Mouse (Mus musculus) gastrocnemius, adult 2 months (tissue): ENCODE results near the gene Sumo1. TPM values are rescaled to one million over a fixed set of nuclear protein-coding genes. Genes with fewer than 3 reads are reported as not detected.

Source experiments
- DNase-seq: peaks from one replicate; pipeline ENCODE4 v3.0.0; 2022
- H3K27ac ChIP-seq: fragments of 200-600 bp; 2 replicates; pipeline ENCODE4 v1.8.1; 2022; ENCODE audit warnings: mild to moderate bottlenecking
- H3K4me3 ChIP-seq: fragments of 200-600 bp; 2 replicates; pipeline ENCODE4 v1.8.1; 2022; ENCODE audit warnings: mild to moderate bottlenecking, moderate library complexity
- CTCF ChIP-seq: fragments of 200-600 bp; IDR thresholded peaks from 2 replicates; pipeline ENCODE4 v1.8.1; 2022; ENCODE audit warnings: antibody characterized with exemption, mild to moderate bottlenecking, moderate library complexity
- intact Hi-C: fragments of 180-260 bp; cut with DNase I; formaldehyde crosslinking; loops from one replicate; pipeline ENCODE4 v1.15.1; 2025
- long read RNA-seq, 2 experiments: library from polyadenylated mRNA; stranded (forward); transcript quantifications; one replicate each; pipeline ENCODE4 v2.0.0; 2021
- total RNA-seq, 2 experiments: library from RNA; stranded (reverse); gene quantifications; 2 replicates each; pipeline ENCODE4 v1.2.3; 2021

The Sumo1 gene
- 10 to 100 TPM; 50.3 to 69.0 TPM for total RNA-seq
- long read RNA-seq, experiment 1, transcript Sumo1-201 (5 exons, 1,215 nt) = major isoform, 62 of 115 reads
- long read RNA-seq, experiment 1, partial matches to known transcripts = 44 of 115 reads
- long read RNA-seq, experiment 1, other reads (novel, unspliced or antisense) = 9 of 115 reads
- long read RNA-seq, experiment 2, transcript Sumo1-201 (5 exons, 1,215 nt) = major isoform, 73 of 133 reads
- long read RNA-seq, experiment 2, partial matches to known transcripts = 50 of 133 reads
- long read RNA-seq, experiment 2, other reads (novel, unspliced or antisense) = 10 of 133 reads

DNA sequence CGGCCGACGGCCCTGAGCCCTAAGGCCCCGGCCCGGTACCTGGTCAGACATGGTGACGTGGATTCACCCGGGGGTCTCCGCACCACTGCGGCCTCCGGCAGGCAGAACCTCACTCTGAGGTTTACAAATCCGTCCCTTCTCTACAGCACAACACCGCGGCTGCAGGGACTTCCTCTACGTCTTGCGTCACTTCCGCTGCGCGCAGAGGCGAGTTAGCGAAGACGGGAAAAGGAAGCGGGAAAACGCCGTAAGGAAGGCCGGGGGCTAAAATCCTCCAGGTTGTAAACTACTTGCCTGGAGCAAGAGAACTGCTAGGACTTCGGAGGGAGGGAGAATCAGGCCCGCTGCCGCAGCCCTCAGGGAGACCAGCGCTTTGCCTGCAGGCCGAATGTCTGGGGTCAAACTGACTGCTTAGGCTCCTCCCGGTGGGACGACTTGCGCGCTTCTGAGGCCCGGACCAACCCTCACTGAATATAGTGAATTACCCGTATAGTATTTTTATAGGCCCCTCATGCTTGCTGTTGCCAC, at the start of gene Sumo1:
Sumo1 (minus strand) TSS at position 194 of the 528 bp plus-strand sequence.
- TF ChIP-seq CTCF = no peak
- intact Hi-C loops = no loop called here
- H3K27ac ChIP-seq = peak within 1 kb of the TSS; percentile 97
- peak within 1 kb of the TSS; percentile 88 for H3K4me3 ChIP-seq
- DNase-seq = peak; percentile 92

GRCm38 (mm10) chr1:59719900-59720299, 49.3 kb upstream of the Sumo1 start:
- Histone ChIP-seq H3K27ac (no peak overlapping the region), H3K4me3 (no peak overlapping the region)
- DNase-seq = no peak
- TF ChIP-seq CTCF = peak; percentile 75
- intact Hi-C loops = no loop called here

DNA sequence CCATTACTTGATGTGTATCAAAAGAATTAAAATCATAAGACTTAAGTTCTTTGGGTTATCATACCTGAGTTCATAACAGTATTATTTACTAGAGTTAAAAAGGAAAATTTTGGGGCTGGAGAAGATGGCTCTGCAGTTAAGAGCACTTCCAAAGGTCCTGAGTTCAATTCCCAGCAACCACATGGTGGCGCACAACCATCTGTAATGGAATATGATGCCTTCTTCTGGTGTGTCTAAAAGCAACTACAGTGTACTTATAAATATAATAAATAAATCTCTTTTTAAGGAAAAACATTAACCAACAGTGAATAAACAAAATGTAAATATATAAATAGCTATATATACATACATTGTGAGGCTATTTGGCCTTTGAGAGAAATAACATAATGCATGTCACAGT, 31.1 kb upstream of the Sumo1 start:
- intact Hi-C loops = no loop called here
- H3K4me3 ChIP-seq = no peak overlapping the region
- DNase-seq = no peak
- TF ChIP-seq CTCF = peak; percentile 53
- no peak overlapping the region for H3K27ac ChIP-seq

GRCm38 (mm10) chr1:59698207-59698606, 27.6 kb upstream of the Sumo1 start:
- no peak overlapping the region for H3K4me3 ChIP-seq
- no peak for TF ChIP-seq CTCF
- H3K27ac ChIP-seq = no peak overlapping the region
- DNase-seq = no peak
- intact Hi-C loops = loop anchor here (10.0 kb wide), 1 partner anchor 137 kb away; no protein-coding TSS in a partner anchor

GRCm38 (mm10) chr1:59697751-59698150, 27.1 kb upstream of the Sumo1 start:
- Histone ChIP-seq H3K27ac (no peak overlapping the region), H3K4me3 (no peak overlapping the region)
- no peak for TF ChIP-seq CTCF
- no peak for DNase-seq
- intact Hi-C loops = loop anchor here (10.0 kb wide), 1 partner anchor 137 kb away; no protein-coding TSS in a partner anchor

DNA sequence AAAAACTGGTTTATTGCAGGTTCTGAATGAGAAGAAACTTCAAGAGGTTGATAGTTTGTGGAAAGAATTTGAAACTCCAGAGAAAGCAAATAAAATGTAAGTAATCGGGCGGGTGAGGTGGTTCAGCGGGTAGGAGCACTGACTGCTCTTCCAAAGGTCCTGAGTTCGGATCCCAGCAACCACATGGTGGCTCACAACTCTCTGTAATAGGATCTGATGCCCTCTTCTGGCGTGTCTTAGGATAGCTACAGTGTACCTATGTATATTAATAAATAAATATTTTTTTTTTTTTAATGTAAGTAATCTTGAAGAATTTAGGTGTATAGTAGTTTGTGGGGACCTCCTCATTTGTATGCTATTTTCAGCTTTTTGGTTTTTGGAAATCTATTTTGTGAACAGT, 19.8 kb upstream of the Sumo1 start:
- Histone ChIP-seq H3K27ac (no peak overlapping the region), H3K4me3 (no peak overlapping the region)
- DNase-seq = no peak
- intact Hi-C loops = loop anchor here (10.0 kb wide), 1 partner anchor 144 kb away; no protein-coding TSS in a partner anchor
- TF ChIP-seq CTCF = no peak; the same call in 1 of the 2 replicates

DNA sequence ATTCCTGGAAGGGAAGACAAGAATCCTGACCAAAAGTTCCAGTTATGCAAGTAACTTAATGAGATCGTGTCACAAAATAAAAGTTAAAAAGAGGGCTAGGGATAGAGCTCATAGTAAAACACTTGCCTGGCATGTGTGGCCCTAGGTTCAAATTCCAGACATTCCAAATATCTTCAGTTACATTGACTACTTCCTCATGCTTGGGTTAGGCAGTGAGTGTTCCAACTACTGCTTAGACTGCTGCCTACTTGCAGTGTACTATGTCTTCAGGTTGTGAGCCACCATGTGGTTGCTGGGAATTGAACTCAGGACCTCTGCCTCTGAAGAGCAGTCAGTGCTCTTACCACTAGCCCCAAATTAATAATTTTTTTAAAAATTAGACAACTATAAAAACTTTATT, 16.9 kb upstream of the Sumo1 start:
- no peak overlapping the region for H3K27ac ChIP-seq
- TF ChIP-seq CTCF = no peak

GRCm38 (mm10) chr1:59684819-59685755, 14.5 kb upstream of the Sumo1 start, which contains the start of gene Nop58:
TSS of gene Nop58 (plus strand) at chr1:59684971.
- peak; percentile 88 for DNase-seq
- Histone ChIP-seq H3K27ac (peak within 1 kb of the TSS; percentile 86), H3K4me3 (peak within 1 kb of the TSS; percentile 83)
- TF ChIP-seq CTCF = no peak
- intact Hi-C loops = loop anchor here (10.0 kb wide), 2 partner anchors 200 to 410 kb away; partner anchors contain the start of genes Carf, Fzd7 and Wdr12

More for the DNA sequence above, 16.9 kb upstream of the Sumo1 start:
- H3K4me3 ChIP-seq = no peak overlapping the region
- DNase-seq = no peak
- intact Hi-C loops = loop anchor here (10.0 kb wide), 2 partner anchors 203 to 407 kb away; partner anchors contain the start of genes Carf, Fzd7 and Wdr12

DNA sequence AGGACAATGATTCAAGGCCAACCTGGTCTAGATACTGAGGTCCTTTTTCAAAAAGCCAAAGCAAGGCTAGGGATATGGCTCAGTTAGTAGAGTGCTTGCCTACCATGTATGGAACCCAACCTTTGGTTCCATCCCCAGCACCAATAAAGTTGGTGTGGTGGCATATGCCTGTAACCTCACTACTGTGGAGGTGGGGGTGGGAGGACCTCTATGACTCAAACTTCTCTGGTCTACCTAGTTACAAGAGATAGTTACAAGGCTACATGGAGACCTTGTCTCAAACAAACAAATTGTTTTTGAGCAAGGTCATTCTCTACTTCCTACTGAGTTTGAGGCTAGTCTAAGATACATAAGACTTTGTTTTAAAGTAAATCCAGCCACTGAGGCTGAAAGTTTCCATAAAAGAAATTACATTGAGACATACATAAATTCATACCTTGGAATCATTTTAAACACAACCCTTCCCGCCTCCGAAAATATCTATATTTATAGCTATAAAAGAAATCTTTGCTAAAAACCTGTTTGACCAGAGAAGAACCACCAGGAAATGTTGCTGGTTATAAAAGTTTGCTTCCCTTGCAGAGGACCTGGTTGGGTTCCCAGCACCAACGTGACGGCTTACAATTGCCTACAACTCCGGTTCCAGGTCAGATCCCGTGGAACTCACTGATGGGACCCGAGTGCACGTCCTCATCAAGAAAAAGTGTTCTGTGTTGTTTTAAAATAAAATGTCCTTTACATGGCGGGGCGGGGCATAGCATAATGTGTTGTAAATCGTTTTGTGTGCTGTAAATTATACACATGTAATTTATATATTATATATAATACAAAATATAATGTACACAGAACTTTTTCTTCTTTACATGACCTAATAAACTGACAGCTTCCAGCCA, 13.5 kb upstream of the Sumo1 start:
- intact Hi-C loops = loop anchor here (10.0 kb wide), 2 partner anchors 199 to 411 kb away; partner anchors contain the start of genes Carf, Fzd7 and Wdr12
- no peak for TF ChIP-seq CTCF
- DNase-seq = peak; percentile 36
- peak overlapping the region; percentile 86 for H3K27ac ChIP-seq
- peak overlapping the region; percentile 83 for H3K4me3 ChIP-seq

DNA sequence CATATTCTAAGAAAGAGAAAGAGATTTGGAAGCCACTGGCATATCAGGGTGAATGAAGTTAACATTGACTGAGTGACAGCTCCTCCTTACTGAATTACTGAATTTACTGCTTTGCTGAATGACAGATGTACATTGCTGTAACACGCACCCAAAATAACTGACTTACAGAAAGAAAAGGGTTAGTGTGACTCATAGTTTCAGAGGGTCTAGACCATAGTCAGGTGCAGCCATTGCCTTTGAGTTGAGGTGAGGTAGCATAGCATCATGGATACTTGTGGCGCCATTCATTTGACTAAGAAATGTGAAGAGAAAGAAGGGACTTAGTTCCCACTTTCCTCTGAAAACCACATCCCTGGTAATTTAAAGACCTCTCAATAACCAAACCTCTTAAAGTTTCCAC, 3.0 kb upstream of the Sumo1 start:
- DNase-seq = no peak
- intact Hi-C loops = no loop called here
- Histone ChIP-seq H3K27ac (no peak overlapping the region), H3K4me3 (no peak overlapping the region)
- TF ChIP-seq CTCF = no peak

DNA sequence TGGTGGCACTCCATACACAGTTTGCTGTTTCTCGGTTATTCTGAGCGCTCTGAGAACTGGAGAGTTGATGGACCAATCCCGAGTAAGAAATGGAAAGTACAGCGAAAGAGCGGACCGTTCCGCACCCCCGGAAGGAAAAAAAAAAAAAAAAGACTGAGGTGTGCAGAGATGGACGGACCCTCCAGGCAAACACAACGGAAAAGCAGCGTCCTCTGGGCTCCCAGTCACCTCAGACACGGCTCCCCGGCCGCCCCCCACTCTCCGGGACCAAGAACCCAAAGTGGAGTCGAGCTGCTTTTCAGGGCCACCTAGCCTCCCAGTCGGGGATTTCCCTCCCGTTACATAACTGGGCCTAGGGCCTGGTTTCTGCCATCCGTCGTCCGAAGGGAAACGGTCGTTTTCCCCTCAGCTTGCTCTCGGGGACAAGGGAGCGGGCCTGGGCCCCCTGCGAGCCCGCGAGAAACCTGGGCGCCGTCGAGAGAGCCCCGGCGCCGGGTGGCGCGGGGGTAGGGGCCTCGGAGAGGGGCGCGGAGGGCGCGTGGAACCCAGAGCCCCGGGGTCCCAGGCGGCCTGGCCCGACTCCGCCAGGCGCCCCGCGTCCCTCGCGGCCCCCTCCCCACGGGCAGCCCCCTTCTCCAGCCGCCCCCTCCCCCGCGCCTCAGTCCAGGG, 538 bp downstream of the Sumo1 start:
- peak; percentile 39 for DNase-seq
- intact Hi-C loops = no loop called here

More for the DNA sequence above, 538 bp downstream of the Sumo1 start:
- TF ChIP-seq CTCF = no peak
- peak overlapping the region; percentile 97 for H3K27ac ChIP-seq
- peak overlapping the region; percentile 88 for H3K4me3 ChIP-seq
